12 mouse cellular contexts compared by ENCODE assay signal in the genomic region with DNA sequence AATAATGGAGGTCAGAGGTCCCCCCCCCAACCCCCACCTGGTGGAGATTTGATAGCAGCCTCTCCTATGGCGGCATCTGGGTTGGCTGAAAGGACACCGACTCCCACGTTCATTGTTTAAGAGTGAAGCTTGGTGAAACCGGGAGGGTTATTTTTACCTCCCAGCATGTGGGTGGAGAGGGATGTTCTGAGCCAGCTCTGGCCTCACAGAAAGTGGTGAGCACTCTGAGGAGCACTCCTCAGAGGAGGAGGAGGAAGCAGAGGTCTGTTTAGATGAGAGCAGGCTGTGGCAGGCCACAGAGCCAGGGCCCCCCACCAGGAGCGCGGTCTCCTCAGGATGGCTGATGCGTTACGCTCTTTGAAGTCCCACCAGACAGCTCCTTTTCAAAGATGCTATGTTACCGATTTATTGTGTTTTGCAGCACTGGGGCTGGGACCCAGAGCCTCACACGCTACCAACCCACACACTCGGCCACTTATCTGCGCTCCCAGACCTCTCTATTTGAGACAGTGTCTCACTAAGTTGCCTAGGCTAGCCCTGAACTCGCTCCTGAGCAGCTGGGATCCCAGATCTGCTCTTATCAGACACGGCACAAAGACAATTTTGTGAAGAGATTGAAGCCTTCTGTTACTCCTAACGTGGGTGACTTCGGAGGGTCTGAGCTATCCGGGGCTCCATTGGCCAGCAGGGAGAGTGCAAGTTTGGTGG. TPM values are rescaled to one million over a fixed set of nuclear protein-coding genes. Genes with fewer than 3 reads are reported as not detected.
DNase-seq lines count a peak whose midpoint lies in the region; ATAC-seq and TF ChIP-seq lines count a peak whose summit lies in the region.
"Had no signal": no experiment of that assay in that cellular context is flagged by ENCODE, and none has a peak within 500 bp of the region (broad histone marks: within the 10 kb centered on the region; RNA-seq: fewer than 3 reads in every experiment).

No protein-coding gene starts in this region.

- ATAC-seq in liver, embryonic 12.5 days: peak; percentile 59
- no peak for ATAC-seq in heart, embryonic 11.5 days (replicated peaks; ENCODE audit: insufficient number of reproducible peaks, low FRiP score, low TSS enrichment)
- ATAC-seq: hindbrain, embryonic 16.5 days; Patski had no signal

- 17% methylated on average over 17 of the region's 17 CpGs for WGBS in liver, embryonic 12.5 days (ENCODE audit: insufficient replicate concordance)
- 60% methylated on average over 17 of the region's 17 CpGs for WGBS in heart, embryonic 11.5 days (ENCODE audit: insufficient replicate concordance)

- H3K4me2 ChIP-seq in liver, embryonic 12.5 days: no peak overlapping the region
- H3K4me2 ChIP-seq in heart, embryonic 11.5 days: no peak overlapping the region

- H3K27me3 ChIP-seq in liver, embryonic 12.5 days (replicated peaks): no peaks in the 10 kb centered on the region
- no peaks in the 10 kb centered on the region for H3K27me3 ChIP-seq in heart, embryonic 11.5 days (ENCODE audit: control insufficient read depth, insufficient read depth, low read length)

- no peak overlapping the region for H3K9ac ChIP-seq in liver, embryonic 12.5 days
- H3K9ac ChIP-seq in heart, embryonic 11.5 days (ENCODE audit: low read depth, low read length): no peak overlapping the region

- TF ChIP-seq CTCF in cortical plate, adult 2 months (IDR thresholded peaks at IDR 0.05; ENCODE audit: extremely low read depth, insufficient read depth, low read length): no peak

- TF ChIP-seq POLR2A in cortical plate, adult 2 months (IDR thresholded peaks at IDR 0.05; ENCODE audit: extremely low read depth, insufficient read depth, low read length): peak; percentile 55; the same call in 1 of the 2 replicates

- peaks cover 3% of the 10 kb centered on the region for H3K4me1 ChIP-seq in cortical plate, adult 2 months (ENCODE audit: control insufficient read depth, insufficient read depth, low read length)
- peaks cover 72% of the 10 kb centered on the region for H3K4me1 ChIP-seq in liver, embryonic 12.5 days
- H3K4me1 ChIP-seq in heart, embryonic 11.5 days (ENCODE audit: control insufficient read depth, insufficient read depth, low read length): peaks cover 8% of the 10 kb centered on the region

- no peak overlapping the region for H3K4me3 ChIP-seq in cortical plate, adult 2 months (ENCODE audit: insufficient read depth, low read length)
- H3K4me3 ChIP-seq in liver, embryonic 12.5 days: no peak overlapping the region
- no peak overlapping the region for H3K4me3 ChIP-seq in heart, embryonic 11.5 days (ENCODE audit: low read depth, low read length)

- H3K9me3 ChIP-seq in liver, embryonic 12.5 days (replicated peaks): no peaks in the 10 kb centered on the region
- H3K9me3 ChIP-seq in heart, embryonic 11.5 days (replicated peaks; ENCODE audit: control insufficient read depth, low read length): no peaks in the 10 kb centered on the region

- no peaks in the 10 kb centered on the region for H3K36me3 ChIP-seq in liver, embryonic 12.5 days
- H3K36me3 ChIP-seq in heart, embryonic 11.5 days (ENCODE audit: control insufficient read depth, insufficient read depth, low read length): no peaks in the 10 kb centered on the region

- peak; percentile 70 for DNase-seq in layer of hippocampus, adult 9-11 months
- DNase-seq in layer of hippocampus, postnatal 10 days (ENCODE audit: low spot score in 2 of 2): no peak
- peak; percentile 52 for DNase-seq in T-cell, adult 2 months (ENCODE audit: low spot score)
- DNase-seq in yolk sac, embryonic 10.5 days (ENCODE audit: low spot score): no peak
- no peak for DNase-seq in cerebellum, postnatal 10 days
- DNase-seq: lung, postnatal 36 days had no signal

- H3K27ac ChIP-seq in cortical plate, adult 2 months (ENCODE audit: insufficient read depth, low read length): no peak overlapping the region
- no peak overlapping the region for H3K27ac ChIP-seq in liver, embryonic 12.5 days
- H3K27ac ChIP-seq in heart, embryonic 11.5 days (ENCODE audit: low read depth, low read length): no peak overlapping the region

RNA-seq across cellular contexts. Expression of a gene that starts 3.6 kb away (rescaled TPM):
- total RNA-seq in layer of hippocampus, postnatal 10 days (2021): 10 to 100 TPM; 27.5 to 28.1 TPM
- 66.8 and 71.4 TPM in 2 replicates for polyA plus RNA-seq in cortical plate, adult 2 months (2012; rRNA removed)
- polyA plus RNA-seq in liver, embryonic 12.5 days (2016; fragmentation: Nextera tagmentation; extraction: Ambion mirVana): 61.1 and 64.3 TPM in 2 replicates
- 15.0 and 18.2 TPM in 2 replicates for polyA plus RNA-seq in heart, embryonic 11.5 days (2014; fragmentation: Nextera tagmentation; extraction: Ambion mirVana)
- polyA plus RNA-seq: Patski had no signal

RNA-seq across cellular contexts. Expression of a gene that starts 34.9 kb away (rescaled TPM):
- under 1 TPM; 0.64 to 0.91 TPM for total RNA-seq in layer of hippocampus, postnatal 10 days (2021)
- 0.36 and 0.46 TPM in 2 replicates for polyA plus RNA-seq in cortical plate, adult 2 months (2012; rRNA removed)
- 0.12 and 0.17 TPM in 2 replicates for polyA plus RNA-seq in liver, embryonic 12.5 days (2016; fragmentation: Nextera tagmentation; extraction: Ambion mirVana)
- 0.39 TPM in 1 of 2 replicates, not detected in the other for polyA plus RNA-seq in heart, embryonic 11.5 days (2014; fragmentation: Nextera tagmentation; extraction: Ambion mirVana)
- total RNA-seq: heart, adult 8-10 months had no signal
- polyA plus RNA-seq: Patski had no signal

Comparison
In these comparisons a context has a peak if more than half of its experiments do, and no peak if none do; other contexts are left out.
1. DNase-seq: peak in layer of hippocampus, adult 9-11 months (single experiment) and T-cell, adult 2 months (single experiment); none in layer of hippocampus, postnatal 10 days (0 of 2), yolk sac, embryonic 10.5 days (single experiment) and cerebellum, postnatal 10 days (0 of 2).